Mouse (Mus musculus): ENCODE measurements around the gene C1qtnf3. TPM values are rescaled to one million over a fixed set of nuclear protein-coding genes. Genes with fewer than 3 reads are reported as not detected.

The C1qtnf3 gene
- polyA plus RNA-seq, 1 experiment from 2014 or later, result 4.8 TPM

DNA sequence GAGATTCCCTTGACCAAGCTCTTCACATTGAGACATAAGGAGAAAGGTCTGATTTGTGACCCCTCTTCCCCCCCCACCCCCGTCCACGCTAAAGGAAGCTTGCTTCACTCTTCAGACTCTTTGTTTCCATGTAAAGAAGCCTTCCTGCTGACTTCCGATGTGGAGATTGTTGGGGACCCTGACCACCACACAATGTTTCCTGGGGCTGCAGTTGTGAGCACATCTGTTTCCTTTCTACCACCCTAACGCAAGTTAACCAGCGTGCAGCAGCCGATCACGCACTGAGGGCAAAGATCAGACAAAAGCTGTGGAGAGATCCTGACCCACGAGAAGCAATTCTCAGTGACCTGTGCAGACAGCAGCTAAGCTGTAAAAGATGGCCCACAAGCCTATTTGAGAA is 24.8 kb upstream of the C1qtnf3 start:
- no peak for ATAC-seq (ENCODE audit: insufficient read depth, low FRiP score)
- no peaks in the 10 kb centered on the region for H3K9me3 ChIP-seq (replicated peaks; ENCODE audit: control insufficient read depth, low read length)
- 65% methylated on average over 8 of the region's 8 CpGs for WGBS

DNA sequence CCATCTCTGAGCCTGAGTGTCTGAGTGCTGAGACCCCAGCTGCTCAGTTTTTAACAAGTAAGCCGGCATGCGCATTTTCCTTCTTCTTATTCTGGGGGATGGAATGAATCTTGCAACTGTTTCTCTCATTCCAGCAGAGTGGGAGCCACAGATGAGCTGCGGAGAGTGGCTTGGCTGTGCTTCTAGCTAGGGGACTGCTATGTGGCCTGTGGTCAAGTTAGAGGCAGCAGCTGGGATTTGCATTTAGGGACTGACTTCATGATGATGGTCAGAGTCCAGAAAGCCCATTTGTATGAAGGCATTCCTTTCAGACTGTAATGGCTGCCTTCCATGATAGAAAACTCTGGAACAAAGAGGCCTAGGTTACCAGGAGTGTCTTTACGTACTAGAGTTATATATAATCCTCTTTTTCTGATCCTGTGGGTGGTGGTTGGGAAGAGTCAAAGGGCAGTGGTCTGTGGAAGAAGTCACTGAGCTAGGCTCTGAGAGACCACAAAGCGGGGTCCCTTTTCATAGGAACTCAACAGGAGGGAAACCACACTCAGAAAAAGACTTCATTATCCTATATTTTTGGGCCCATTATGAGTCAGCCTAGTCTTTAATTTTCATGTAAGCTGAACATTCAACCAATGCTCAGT is 23.4 kb upstream of the C1qtnf3 start:
- no peaks in the 10 kb centered on the region for H3K9me3 ChIP-seq (replicated peaks; ENCODE audit: control insufficient read depth, low read length)
- H3K4me2 ChIP-seq (ENCODE audit: low read depth, low read length), result no peak overlapping the region
- H3K4me1 ChIP-seq (ENCODE audit: control insufficient read depth, insufficient read depth, low read length), result no peaks in the 10 kb centered on the region
- no peak overlapping the region for H3K27ac ChIP-seq (ENCODE audit: low read length)
- 93% methylated on average over 5 of the region's 5 CpGs for WGBS
- H3K4me3 ChIP-seq (replicated peaks; ENCODE audit: low read length), result no peak overlapping the region
- no peaks in the 10 kb centered on the region for H3K27me3 ChIP-seq (ENCODE audit: control insufficient read depth, insufficient read depth, low read length)
- H3K9ac ChIP-seq (ENCODE audit: low read length), result no peak overlapping the region
- ATAC-seq (ENCODE audit: insufficient read depth, low FRiP score), result no peak
- H3K36me3 ChIP-seq (ENCODE audit: control insufficient read depth, insufficient read depth, low read length), result no peaks in the 10 kb centered on the region

More for the DNA sequence above, 24.8 kb upstream of the C1qtnf3 start:
- Histone ChIP-seq H3K36me3 (ENCODE audit: control insufficient read depth, insufficient read depth, low read length) (no peaks in the 10 kb centered on the region), H3K4me2 (ENCODE audit: low read depth, low read length) (no peak overlapping the region), H3K27ac (ENCODE audit: low read length) (no peak overlapping the region), H3K4me3 (replicated peaks; ENCODE audit: low read length) (no peak overlapping the region), H3K4me1 (ENCODE audit: control insufficient read depth, insufficient read depth, low read length) (no peaks in the 10 kb centered on the region), H3K27me3 (ENCODE audit: control insufficient read depth, insufficient read depth, low read length) (no peaks in the 10 kb centered on the region), H3K9ac (ENCODE audit: low read length) (no peak overlapping the region)

GRCm38 (mm10) chr15:10933930-10934329 is 18.2 kb upstream of the C1qtnf3 start:
- Histone ChIP-seq H3K4me3 (replicated peaks; ENCODE audit: low read length) (no peak overlapping the region), H3K4me2 (ENCODE audit: low read depth, low read length) (no peak overlapping the region), H3K9me3 (replicated peaks; ENCODE audit: control insufficient read depth, low read length) (no peaks in the 10 kb centered on the region), H3K9ac (ENCODE audit: low read length) (no peak overlapping the region), H3K4me1 (ENCODE audit: control insufficient read depth, insufficient read depth, low read length) (no peaks in the 10 kb centered on the region), H3K36me3 (ENCODE audit: control insufficient read depth, insufficient read depth, low read length) (no peaks in the 10 kb centered on the region), H3K27me3 (ENCODE audit: control insufficient read depth, insufficient read depth, low read length) (no peaks in the 10 kb centered on the region), H3K27ac (ENCODE audit: low read length) (no peak overlapping the region)
- WGBS, result 71% methylated on average over 1 of the region's 1 CpGs
- no peak for ATAC-seq (ENCODE audit: insufficient read depth, low FRiP score)

DNA sequence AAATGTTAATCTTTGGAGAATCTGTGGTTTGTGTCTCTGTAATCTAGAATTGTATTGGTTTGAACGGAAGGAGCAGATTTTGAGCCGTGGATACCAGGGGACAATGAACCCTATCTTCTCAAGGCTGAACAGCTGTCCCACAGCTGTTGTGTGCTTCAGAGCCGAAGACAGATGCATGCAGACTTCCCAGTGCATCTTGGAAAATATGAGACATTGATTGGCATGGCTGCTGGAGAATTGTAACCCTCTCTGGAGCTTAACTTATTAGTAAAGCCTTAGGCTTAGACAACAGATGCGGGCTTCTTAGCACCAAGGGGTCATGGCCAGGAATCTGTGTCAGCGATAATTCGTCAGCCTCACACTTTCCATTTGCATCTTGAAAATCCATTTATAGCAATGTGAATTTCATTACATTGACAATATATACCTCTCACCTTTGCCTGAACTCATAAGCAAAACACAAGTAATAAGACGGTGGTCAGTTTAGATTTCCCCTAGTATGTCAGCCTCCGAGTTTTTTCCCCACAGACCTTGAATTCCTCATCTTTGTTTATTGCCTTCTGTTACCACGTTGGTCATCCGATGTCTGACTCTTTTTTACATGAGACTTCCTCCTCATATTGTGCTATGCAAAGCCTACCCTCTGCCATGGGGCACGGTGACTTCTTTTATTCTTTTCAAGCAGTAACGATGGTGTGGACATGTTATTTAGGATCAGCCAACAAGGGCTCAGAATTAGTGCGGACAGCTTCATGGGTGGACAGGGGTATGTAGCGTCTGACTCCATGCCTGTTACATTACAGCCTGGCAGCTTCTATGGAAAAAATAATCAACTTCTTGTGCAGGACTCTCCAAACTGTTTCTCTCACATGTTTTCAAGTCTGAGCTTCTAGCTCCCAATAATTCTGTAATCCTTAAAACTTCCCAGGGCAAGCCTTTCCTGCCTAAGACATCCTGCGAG is 11.7 kb upstream of the C1qtnf3 start:
- Histone ChIP-seq H3K4me2 (ENCODE audit: low read depth, low read length) (no peak overlapping the region), H3K36me3 (ENCODE audit: control insufficient read depth, insufficient read depth, low read length) (no peaks in the 10 kb centered on the region), H3K4me1 (ENCODE audit: control insufficient read depth, insufficient read depth, low read length) (no peaks in the 10 kb centered on the region), H3K9me3 (replicated peaks; ENCODE audit: control insufficient read depth, low read length) (no peaks in the 10 kb centered on the region), H3K27ac (ENCODE audit: low read length) (no peak overlapping the region), H3K27me3 (ENCODE audit: control insufficient read depth, insufficient read depth, low read length) (no peaks in the 10 kb centered on the region), H3K4me3 (replicated peaks; ENCODE audit: low read length) (no peak overlapping the region), H3K9ac (ENCODE audit: low read length) (no peak overlapping the region)
- no peak for ATAC-seq (ENCODE audit: insufficient read depth, low FRiP score)
- WGBS, result 58% methylated on average over 15 of the region's 15 CpGs

DNA sequence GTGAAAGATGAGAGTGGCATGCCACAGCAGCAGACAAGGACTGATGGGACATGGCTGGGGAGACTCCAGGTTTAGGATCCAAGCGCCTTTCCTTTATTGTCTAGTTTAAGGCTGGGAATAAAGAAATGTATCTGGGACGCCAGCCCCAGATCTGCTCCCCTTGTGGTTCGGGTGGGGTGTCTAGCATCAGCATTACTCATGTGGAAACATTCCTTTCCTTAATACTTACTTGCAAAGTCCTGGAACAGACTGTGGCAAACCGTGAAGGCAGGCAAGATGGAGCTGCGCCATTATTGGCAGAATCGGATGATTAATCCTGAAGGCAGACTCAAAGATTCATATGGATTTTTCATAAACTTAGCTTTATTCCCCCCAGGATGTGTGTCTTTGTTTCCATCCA is 10.2 kb upstream of the C1qtnf3 start:
- Histone ChIP-seq H3K4me3 (replicated peaks; ENCODE audit: low read length) (no peak overlapping the region), H3K4me2 (ENCODE audit: low read depth, low read length) (no peak overlapping the region), H3K27ac (ENCODE audit: low read length) (no peak overlapping the region), H3K27me3 (ENCODE audit: control insufficient read depth, insufficient read depth, low read length) (no peaks in the 10 kb centered on the region), H3K9me3 (replicated peaks; ENCODE audit: control insufficient read depth, low read length) (no peaks in the 10 kb centered on the region), H3K36me3 (ENCODE audit: control insufficient read depth, insufficient read depth, low read length) (no peaks in the 10 kb centered on the region), H3K9ac (ENCODE audit: low read length) (no peak overlapping the region), H3K4me1 (ENCODE audit: control insufficient read depth, insufficient read depth, low read length) (no peaks in the 10 kb centered on the region)
- ATAC-seq (ENCODE audit: insufficient read depth, low FRiP score), result no peak
- 69% methylated on average over 6 of the region's 6 CpGs for WGBS

- Histone ChIP-seq H3K4me3 (replicated peaks; ENCODE audit: low read length) (no peak overlapping the region), H3K9me3 (replicated peaks; ENCODE audit: control insufficient read depth, low read length) (no peaks in the 10 kb centered on the region), H3K36me3 (ENCODE audit: control insufficient read depth, insufficient read depth, low read length) (no peaks in the 10 kb centered on the region), H3K4me1 (ENCODE audit: control insufficient read depth, insufficient read depth, low read length) (no peaks in the 10 kb centered on the region), H3K27me3 (ENCODE audit: control insufficient read depth, insufficient read depth, low read length) (no peaks in the 10 kb centered on the region), H3K4me2 (ENCODE audit: low read depth, low read length) (no peak overlapping the region), H3K27ac (ENCODE audit: low read length) (no peak overlapping the region), H3K9ac (ENCODE audit: low read length) (no peak overlapping the region)
- no peak for ATAC-seq (ENCODE audit: insufficient read depth, low FRiP score)
- 46% methylated on average over 1 of the region's 1 CpGs for WGBS
Measured at GRCm38 (mm10) chr15:10947852-10948251, 4.3 kb upstream of the C1qtnf3 start.

DNA sequence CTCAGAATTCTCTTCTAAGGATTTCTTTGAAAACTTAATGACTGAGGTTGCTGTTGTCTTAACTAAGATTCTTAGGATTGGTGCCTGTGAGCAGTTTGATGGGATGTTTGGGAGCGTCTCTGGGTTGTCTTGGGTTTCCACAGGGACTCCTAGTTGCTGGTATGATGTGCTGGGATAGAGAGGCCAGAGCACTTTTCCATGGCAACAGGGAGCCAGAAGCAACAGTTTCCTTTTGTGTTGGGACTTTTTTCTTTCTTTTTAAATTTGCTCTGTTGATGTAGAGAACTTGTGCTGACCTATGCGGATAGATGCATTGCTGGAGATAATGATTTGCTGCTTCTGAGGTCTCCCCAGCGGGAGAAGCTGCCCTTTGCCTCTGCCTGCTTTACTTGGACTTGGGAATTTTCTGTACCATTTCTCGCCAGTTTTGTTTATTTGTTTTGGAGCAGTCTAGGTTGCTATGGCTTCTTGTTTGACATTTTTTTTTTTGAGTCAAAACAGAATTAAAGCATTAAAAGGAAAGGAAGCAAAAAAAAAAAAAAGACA is 701 bp downstream of the C1qtnf3 start:
- no peaks in the 10 kb centered on the region for H3K27me3 ChIP-seq (ENCODE audit: control insufficient read depth, insufficient read depth, low read length)
- 51% methylated on average over 4 of the region's 4 CpGs for WGBS
- no peak overlapping the region for H3K27ac ChIP-seq (ENCODE audit: low read length)
- H3K4me2 ChIP-seq (ENCODE audit: low read depth, low read length), result no peak overlapping the region
- H3K4me3 ChIP-seq (replicated peaks; ENCODE audit: low read length), result no peak overlapping the region
- H3K36me3 ChIP-seq (ENCODE audit: control insufficient read depth, insufficient read depth, low read length), result no peaks in the 10 kb centered on the region
- ATAC-seq (ENCODE audit: insufficient read depth, low FRiP score), result no peak
- H3K4me1 ChIP-seq (ENCODE audit: control insufficient read depth, insufficient read depth, low read length), result no peaks in the 10 kb centered on the region
- no peak overlapping the region for H3K9ac ChIP-seq (ENCODE audit: low read length)
- H3K9me3 ChIP-seq (replicated peaks; ENCODE audit: control insufficient read depth, low read length), result no peaks in the 10 kb centered on the region

GRCm38 (mm10) chr15:10953465-10953864 is 1.3 kb downstream of the C1qtnf3 start:
- H3K9me3 ChIP-seq (replicated peaks; ENCODE audit: control insufficient read depth, low read length), result no peaks in the 10 kb centered on the region
- H3K27me3 ChIP-seq (ENCODE audit: control insufficient read depth, insufficient read depth, low read length), result no peaks in the 10 kb centered on the region
- ATAC-seq (ENCODE audit: insufficient read depth, low FRiP score), result no peak
- H3K27ac ChIP-seq (ENCODE audit: low read length), result no peak overlapping the region
- no peaks in the 10 kb centered on the region for H3K36me3 ChIP-seq (ENCODE audit: control insufficient read depth, insufficient read depth, low read length)
- no peaks in the 10 kb centered on the region for H3K4me1 ChIP-seq (ENCODE audit: control insufficient read depth, insufficient read depth, low read length)
- WGBS, result 82% methylated on average over 1 of the region's 1 CpGs
- H3K4me3 ChIP-seq (replicated peaks; ENCODE audit: low read length), result no peak overlapping the region
- no peak overlapping the region for H3K4me2 ChIP-seq (ENCODE audit: low read depth, low read length)
- H3K9ac ChIP-seq (ENCODE audit: low read length), result no peak overlapping the region

DNA sequence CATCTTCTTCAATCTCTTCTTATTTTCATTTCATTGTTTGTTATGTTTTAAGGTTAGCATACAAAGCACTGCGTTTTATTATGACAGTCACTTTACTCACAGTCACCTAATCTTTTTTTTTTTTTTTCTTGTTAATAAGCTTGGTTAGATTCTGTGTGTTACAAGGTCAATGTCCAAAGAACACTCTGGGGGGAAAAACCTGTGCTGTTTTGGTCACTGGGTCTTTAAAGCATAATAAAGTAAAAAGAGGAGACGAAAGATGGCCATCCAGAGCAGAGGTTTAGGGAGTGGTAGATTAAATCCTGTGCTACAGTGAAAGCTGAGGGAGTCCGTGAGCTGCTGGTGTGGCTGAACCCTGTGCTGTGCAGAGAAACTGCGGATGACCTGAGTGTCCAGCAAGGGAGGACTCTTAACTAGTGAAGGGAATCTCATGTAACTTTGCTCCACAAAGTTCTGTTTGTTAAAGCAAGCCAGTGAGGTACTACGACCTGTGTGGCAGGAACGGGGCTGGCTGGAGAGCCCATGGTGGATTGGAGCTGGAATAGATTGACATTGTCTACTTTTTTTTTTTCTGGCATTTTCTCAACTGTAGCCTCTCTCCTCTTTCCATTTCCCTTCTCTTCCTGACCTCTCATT is 2.4 kb downstream of the C1qtnf3 start:
- H3K4me2 ChIP-seq (ENCODE audit: low read depth, low read length), result no peak overlapping the region
- H3K4me1 ChIP-seq (ENCODE audit: control insufficient read depth, insufficient read depth, low read length), result no peaks in the 10 kb centered on the region
- no peaks in the 10 kb centered on the region for H3K27me3 ChIP-seq (ENCODE audit: control insufficient read depth, insufficient read depth, low read length)
- WGBS, result 80% methylated on average over 6 of the region's 6 CpGs
- no peak overlapping the region for H3K9ac ChIP-seq (ENCODE audit: low read length)
- H3K36me3 ChIP-seq (ENCODE audit: control insufficient read depth, insufficient read depth, low read length), result no peaks in the 10 kb centered on the region
- H3K27ac ChIP-seq (ENCODE audit: low read length), result no peak overlapping the region
- ATAC-seq (ENCODE audit: insufficient read depth, low FRiP score), result no peak
- H3K4me3 ChIP-seq (replicated peaks; ENCODE audit: low read length), result no peak overlapping the region
- H3K9me3 ChIP-seq (replicated peaks; ENCODE audit: control insufficient read depth, low read length), result no peaks in the 10 kb centered on the region

All from stomach, embryonic 16.5 days (tissue).